Mouse (Mus musculus) ES-Bruce4 (cell line): Measurements from ENCODE around the gene Rhox3f.
"Not testable (repeated sequence)": the region's sequence is repeated elsewhere in the genome, so short reads cannot be mapped to it uniquely, and the experiment has no call there.

Experiments
- CTCF ChIP-seq: IDR thresholded peaks from one replicate; pipeline ENCODE4 v1.8.1; 2011; ENCODE audit warnings: low read depth, low read length
- EP300 ChIP-seq: IDR thresholded peaks from 2 replicates; pipeline ENCODE4 v1.6.1; 2011; ENCODE audit warnings: low read depth, low read length; ENCODE audit not compliant: insufficient read depth
- POLR2A ChIP-seq: IDR thresholded peaks from one replicate; pipeline ENCODE4 v1.8.1; 2011; ENCODE audit warnings: low read length; ENCODE audit not compliant: insufficient read depth

GRCm38 (mm10) chrX:37628512-37628911, 47.7 kb downstream of the Rhox3f start, which contains the start of gene Rhox3g:
- not testable (repeated sequence) for TF ChIP-seq EP300, CTCF, POLR2A
